Comparison of ENCODE assay signal across 8 mouse cellular contexts in genomic region chr5:115652681-115653575, GRCm38 (mm10). TPM values are rescaled to one million over a fixed set of nuclear protein-coding genes. Genes with fewer than 3 reads are reported as not detected.
DNase-seq lines count a peak whose midpoint lies in the region; ATAC-seq and TF ChIP-seq lines count a peak whose summit lies in the region.

No protein-coding gene starts in this region.

- H3K79me2 ChIP-seq in MEL (ENCODE audit: control insufficient read depth, insufficient read depth, low read length, poor library complexity) = no peaks in the 10 kb centered on the region

- ATAC-seq in forebrain, postnatal 0 days = peak; percentile 99
- peak; percentile 100 for ATAC-seq in lung, embryonic 15.5 days (ENCODE audit: borderline replicate concordance, extremely low read depth, low FRiP score, low TSS enrichment)

- peak in 1 of 2 experiments; percentile 27; a peak in 3 of 4 replicates for TF ChIP-seq EP300 in MEL (IDR thresholded peaks at IDR 0.05; ENCODE audit: low read depth in 1 of 2, low read length in 2 of 2)

- no peaks in the 10 kb centered on the region for H3K9me3 ChIP-seq in MEL (replicated peaks; ENCODE audit: insufficient read depth, low read length)
- H3K9me3 ChIP-seq in forebrain, postnatal 0 days (ENCODE audit: low read length) = no peaks in the 10 kb centered on the region
- H3K9me3 ChIP-seq in lung, embryonic 15.5 days = no peaks in the 10 kb centered on the region

- peaks cover 2 to 3% of the 10 kb centered on the region in 2 experiments; a peak in 1 of 4 replicates for H3K4me1 ChIP-seq in MEL (ENCODE audit: control insufficient read depth in 1 of 2, insufficient read depth in 2 of 2, low read length in 2 of 2)
- H3K4me1 ChIP-seq in cerebellum, adult 2 months (ENCODE audit: control insufficient read depth, insufficient read depth, low read length) = peaks cover 15% of the 10 kb centered on the region
- 0 out of 2 replicates have a peak, but pooled peaks cover 7% of the 10 kb centered on the region for H3K4me1 ChIP-seq in forebrain, postnatal 0 days (ENCODE audit: insufficient read depth)
- peaks cover 8% of the 10 kb centered on the region; the same call in 1 of the 2 replicates for H3K4me1 ChIP-seq in lung, embryonic 15.5 days

- peak; percentile 60 to 96; a peak in 3 of 4 replicates for TF ChIP-seq POLR2A in MEL (IDR thresholded peaks at IDR 0.05; ENCODE audit: control insufficient read depth in 1 of 2, insufficient read depth in 1 of 2, low read depth in 1 of 2, low read length in 2 of 2, poor library complexity in 1 of 2)
- TF ChIP-seq POLR2A in cerebellum, adult 2 months (IDR thresholded peaks at IDR 0.05; ENCODE audit: borderline replicate concordance, insufficient read depth, low read length) = peak; percentile 97

- H3K4me2 ChIP-seq in forebrain, postnatal 0 days (ENCODE audit: low read depth) = peak overlapping the region; percentile 65
- peak overlapping the region; percentile 60 for H3K4me2 ChIP-seq in lung, embryonic 15.5 days

- 2% methylated on average over 35 of the region's 35 CpGs for WGBS in cerebellum, adult 2 months
- WGBS in forebrain, postnatal 0 days = 5% methylated on average over 35 of the region's 35 CpGs
- 3% methylated on average over 35 of the region's 35 CpGs for WGBS in lung, embryonic 15.5 days

- peak overlapping the region; percentile 71 for H3K27ac ChIP-seq in MEL (ENCODE audit: control insufficient read depth, low read depth, low read length)
- peak overlapping the region; percentile 43 for H3K27ac ChIP-seq in cerebellum, adult 2 months (ENCODE audit: insufficient read depth, low read length)
- H3K27ac ChIP-seq in forebrain, postnatal 0 days (ENCODE audit: low read depth, low read length) = peak overlapping the region; percentile 77
- peak overlapping the region; percentile 67 for H3K27ac ChIP-seq in lung, embryonic 15.5 days

- no peaks in the 10 kb centered on the region; a peak in 1 of 4 replicates for H3K36me3 ChIP-seq in MEL (ENCODE audit: control insufficient read depth in 1 of 2, insufficient read depth in 2 of 2, low read length in 2 of 2)
- H3K36me3 ChIP-seq in forebrain, postnatal 0 days (ENCODE audit: insufficient read depth) = peaks cover 39% of the 10 kb centered on the region
- H3K36me3 ChIP-seq in lung, embryonic 15.5 days = no peaks in the 10 kb centered on the region

- peak; percentile 73 to 92 (median 91) for TF ChIP-seq CTCF in MEL (IDR thresholded peaks at IDR 0.05 in 2 of 3, conservative IDR thresholded peaks at IDR 0.05 in 1 of 3; ENCODE audit: control insufficient read depth in 1 of 3, insufficient read depth in 1 of 3, low read depth in 2 of 3, low read length in 3 of 3, poor library complexity in 1 of 3, severe bottlenecking in 1 of 3)
- TF ChIP-seq CTCF in cerebellum, adult 2 months (IDR thresholded peaks at IDR 0.05; ENCODE audit: borderline replicate concordance, insufficient read depth, low read depth, low read length) = peak; percentile 86
- peak; percentile 97 for TF ChIP-seq CTCF in forebrain, postnatal 0 days (IDR thresholded peaks at IDR 0.05; ENCODE audit: low read depth)

- no peaks in the 10 kb centered on the region for H3K27me3 ChIP-seq in MEL (ENCODE audit: control insufficient read depth in 1 of 2, insufficient read depth in 2 of 2, low read length in 2 of 2)
- no peaks in the 10 kb centered on the region for H3K27me3 ChIP-seq in cerebellum, adult 2 months (ENCODE audit: control insufficient read depth, insufficient read depth, low read length)
- H3K27me3 ChIP-seq in forebrain, postnatal 0 days (ENCODE audit: insufficient read depth, low read length) = no peaks in the 10 kb centered on the region
- H3K27me3 ChIP-seq in lung, embryonic 15.5 days = no peaks in the 10 kb centered on the region

- TF ChIP-seq RAD21 in MEL (IDR thresholded peaks at IDR 0.05; ENCODE audit: low read depth, low read length) = peak; percentile 65

- peak overlapping the region; percentile 61 to 66 for H3K4me3 ChIP-seq in MEL (ENCODE audit: control insufficient read depth in 1 of 2, insufficient read depth in 1 of 2, low read depth in 2 of 2, low read length in 2 of 2)
- H3K4me3 ChIP-seq in cerebellum, adult 2 months (replicated peaks; ENCODE audit: insufficient read depth, low read depth, low read length) = peak overlapping the region; percentile 55
- peak overlapping the region; percentile 35 for H3K4me3 ChIP-seq in forebrain, postnatal 0 days (ENCODE audit: low read depth, low read length)
- H3K4me3 ChIP-seq in lung, embryonic 15.5 days = peak overlapping the region; percentile 45

- peak; percentile 99 for DNase-seq in MEL (ENCODE audit: low read depth, low spot score)
- DNase-seq in cerebellum, adult 2 months = peak; percentile 100
- peak; percentile 99 for DNase-seq in forebrain, postnatal 0 days
- peak; percentile 100 for DNase-seq in heart, postnatal 4 days
- DNase-seq in layer of hippocampus, adult 8-10 months (ENCODE audit: low spot score in 2 of 2) = peak; percentile 100
- DNase-seq in ovary, adult 18-20 months (ENCODE audit: low spot score) = peak; percentile 99
- peak; percentile 99 for DNase-seq in thymus, postnatal 0 days (ENCODE audit: low spot score)

- peak overlapping the region; percentile 68 for H3K9ac ChIP-seq in MEL (ENCODE audit: control insufficient read depth, low read depth, low read length, poor library complexity, severe bottlenecking)
- peak overlapping the region; percentile 49 for H3K9ac ChIP-seq in forebrain, postnatal 0 days
- peak overlapping the region; percentile 56 for H3K9ac ChIP-seq in lung, embryonic 15.5 days

TF ChIP-seq in MEL, 35 proteins besides CTCF, POLR2A, EP300 and RAD21:
- TF ChIP-seq JUND (IDR thresholded peaks at IDR 0.05; ENCODE audit: low read depth, low read length) = no peak
- no peak for TF ChIP-seq USF1 (IDR thresholded peaks at IDR 0.05; ENCODE audit: low read depth, low read length)
- TF ChIP-seq ZMIZ1 (IDR thresholded peaks at IDR 0.05; ENCODE audit: low read depth, low read length) = peak; percentile 77
- TF ChIP-seq MXI1 (IDR thresholded peaks at IDR 0.05; ENCODE audit: low read depth, low read length) = peak; percentile 95
- TF ChIP-seq MYB (IDR thresholded peaks at IDR 0.05; ENCODE audit: low read depth, low read length) = no peak
- peak; percentile 45; the same call in 1 of the 2 replicates for TF ChIP-seq ZC3H11A (IDR thresholded peaks at IDR 0.05; ENCODE audit: low read depth, low read length)
- TF ChIP-seq POLR2AphosphoS2 (IDR thresholded peaks at IDR 0.05; ENCODE audit: low read length) = peak; percentile 47; the same call in 1 of the 2 replicates
- no peak; the same call in 1 of the 2 replicates for TF ChIP-seq MYC (IDR thresholded peaks at IDR 0.05; ENCODE audit: low read depth, low read length)
- no peak for TF ChIP-seq MAZ (IDR thresholded peaks at IDR 0.05; ENCODE audit: low read depth, low read length)
- TF ChIP-seq KAT2A (conservative IDR thresholded peaks at IDR 0.05; ENCODE audit: low read depth, low read length) = no peak
- no peak for TF ChIP-seq ZKSCAN1 (IDR thresholded peaks at IDR 0.05; ENCODE audit: low read depth, low read length)
- TF ChIP-seq SMC3 (IDR thresholded peaks at IDR 0.05; ENCODE audit: low read depth, low read length) = peak; percentile 78
- no peak for TF ChIP-seq E2F4 (IDR thresholded peaks at IDR 0.05; ENCODE audit: borderline replicate concordance, low read depth, low read length)
- TF ChIP-seq ELF1 (IDR thresholded peaks at IDR 0.05; ENCODE audit: low read depth, low read length) = peak; percentile 83
- TF ChIP-seq HCFC1 (IDR thresholded peaks at IDR 0.05; ENCODE audit: low read depth, low read length) = peak; percentile 78
- TF ChIP-seq SIN3A (IDR thresholded peaks at IDR 0.05; ENCODE audit: low read length) = peak; percentile 99
- peak; percentile 53 for TF ChIP-seq TCF12 (IDR thresholded peaks at IDR 0.05; ENCODE audit: low read depth, low read length)
- no peak for TF ChIP-seq TAL1 (IDR thresholded peaks at IDR 0.05; ENCODE audit: low read length)
- peak; percentile 98 for TF ChIP-seq TBP (IDR thresholded peaks at IDR 0.05; ENCODE audit: low read depth, low read length)
- TF ChIP-seq NRF1 (IDR thresholded peaks at IDR 0.05; ENCODE audit: insufficient read depth, low read depth, low read length, poor library complexity, severe bottlenecking) = peak; percentile 57; the same call in 1 of the 2 replicates
- TF ChIP-seq NELFE (IDR thresholded peaks at IDR 0.05; ENCODE audit: low read depth, low read length) = peak; percentile 87
- TF ChIP-seq RCOR1 (IDR thresholded peaks at IDR 0.05; ENCODE audit: low read depth, low read length) = no peak
- TF ChIP-seq ETS1 (IDR thresholded peaks at IDR 0.05; ENCODE audit: low read depth, low read length) = peak; percentile 14; the same call in 1 of the 2 replicates

RNA-seq across cellular contexts. Expression of gene Rab35, which starts 21.2 kb away (rescaled TPM):
- 62.1 and 66.9 TPM in 2 replicates for total RNA-seq in MEL (2012; rRNA removed)
- polyA plus RNA-seq in MEL (2012; ENCODE audit: insufficient read depth in 1 of 2, insufficient read length in 2 of 2, low read depth in 1 of 2, low replicate concordance in 2 of 2, missing spikeins in 1 of 2) = 100 to 1,000 TPM in 1 of 2 experiments, not detected in 1; 113 TPM
- polyA plus RNA-seq in cerebellum, adult 2 months (2012; rRNA removed) = 86.2 and 87.8 TPM in 2 replicates
- 87.7 and 92.5 TPM in 2 replicates for total RNA-seq in forebrain, postnatal 0 days (2014; rRNA removed)
- 22.0 and 24.7 TPM in 2 replicates for polyA plus RNA-seq in forebrain, postnatal 0 days (2015; fragmentation: Nextera tagmentation; extraction: Ambion mirVana)
- total RNA-seq in heart, postnatal 4 days (2021) = 10 to 100 TPM; 56.8 to 58.2 TPM
- total RNA-seq in layer of hippocampus, adult 8-10 months (2022) = 100 to 1,000 TPM in 1 of 4 experiments, 10 to 100 TPM in 3; 81.0 to 102 (median 87.9) TPM
- 14.7 and 17.5 TPM in 2 replicates for polyA plus RNA-seq in lung, embryonic 15.5 days (2015; fragmentation: Nextera tagmentation; extraction: Ambion mirVana)
- polyA plus RNA-seq in thymus, postnatal 0 days (2015; fragmentation: Nextera tagmentation; extraction: Ambion mirVana) = 22.1 and 23.3 TPM in 2 replicates

Comparison
In these comparisons a context has a peak if more than half of its experiments do, and no peak if none do; other contexts are left out.
1. Peak in every context shown above with its lines: DNase-seq, ATAC-seq, H3K4me3 ChIP-seq and H3K27ac ChIP-seq.